Mouse (Mus musculus) layer of hippocampus, adult 8-10 months (tissue): ENCODE results near the gene Sstr2. TPM values are rescaled to one million over a fixed set of nuclear protein-coding genes. Genes with fewer than 3 reads are reported as not detected.

Experiments
- DNase-seq, 2 experiments: peaks; one replicate each; pipeline ENCODE4 v3.0.0; 2022; ENCODE audit warnings: low spot score in 2 of 2
- total RNA-seq, 4 experiments: library from RNA; stranded (reverse); gene quantifications; 2 replicates each; pipeline ENCODE4 v1.2.4; 2022

The Sstr2 gene
- 10 to 100 TPM; 17.5 to 20.8 (median 19.0) TPM for total RNA-seq

DNA sequence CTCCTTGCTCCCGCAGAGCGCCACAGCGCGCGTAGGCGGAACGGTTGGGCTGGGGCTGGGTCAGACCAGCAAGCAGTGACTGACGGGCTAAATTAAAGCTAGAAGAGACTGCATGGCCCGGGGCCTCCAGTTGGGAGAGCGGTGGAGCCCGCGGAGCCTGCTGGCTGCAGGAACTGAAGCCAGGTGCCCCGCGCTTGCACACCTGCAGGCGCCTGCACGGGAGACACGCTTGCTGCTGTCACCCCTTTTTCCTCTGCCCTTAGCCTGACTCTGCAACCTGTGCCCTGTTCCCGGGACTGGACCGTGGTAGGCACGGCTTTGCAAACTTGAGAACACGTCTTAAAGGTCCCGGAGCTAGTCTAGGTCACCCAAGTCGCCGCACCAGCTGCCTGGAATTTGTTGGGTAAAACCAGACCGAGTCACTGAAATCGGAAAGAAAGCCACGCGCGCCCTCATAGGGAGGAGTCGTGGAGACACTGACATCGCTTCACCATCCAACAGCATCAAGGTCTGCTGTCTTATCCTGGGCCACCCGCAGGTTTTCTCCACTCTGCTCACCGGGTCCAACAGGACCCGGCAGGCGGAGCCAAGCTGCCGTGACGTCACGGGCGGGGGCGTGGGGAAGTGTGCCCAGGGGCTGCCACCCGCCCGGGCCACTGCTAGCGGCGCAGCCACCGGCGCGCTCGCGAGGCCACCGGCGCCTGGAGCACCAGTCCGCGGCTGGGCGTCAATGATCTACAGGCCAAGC is at the start of gene Sstr2:
TSS of gene Sstr2 (plus strand) at position 671 of the 748 bp plus-strand sequence.
- DNase-seq, result peak; percentile 44 to 63

DNA sequence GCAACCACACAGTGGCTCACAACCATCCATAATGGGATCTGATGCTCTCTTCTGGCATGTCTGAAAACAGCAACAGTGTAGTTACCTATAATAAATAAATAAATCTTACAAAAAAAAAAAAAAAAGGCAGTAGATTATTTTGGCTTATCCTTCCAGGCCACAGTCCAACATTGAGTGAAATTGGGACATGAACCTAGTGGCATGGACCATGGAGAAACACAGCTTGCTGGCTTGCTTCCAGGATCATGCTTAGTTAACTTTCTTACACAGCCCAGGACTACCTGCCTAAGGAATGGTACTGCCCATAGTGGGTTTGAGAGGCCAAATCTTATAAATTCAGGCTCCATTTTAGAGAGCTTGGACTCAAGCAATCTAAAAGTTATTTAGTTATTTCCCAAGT is 47.5 kb upstream of the Sstr2 start:
- DNase-seq, result no peak

DNA sequence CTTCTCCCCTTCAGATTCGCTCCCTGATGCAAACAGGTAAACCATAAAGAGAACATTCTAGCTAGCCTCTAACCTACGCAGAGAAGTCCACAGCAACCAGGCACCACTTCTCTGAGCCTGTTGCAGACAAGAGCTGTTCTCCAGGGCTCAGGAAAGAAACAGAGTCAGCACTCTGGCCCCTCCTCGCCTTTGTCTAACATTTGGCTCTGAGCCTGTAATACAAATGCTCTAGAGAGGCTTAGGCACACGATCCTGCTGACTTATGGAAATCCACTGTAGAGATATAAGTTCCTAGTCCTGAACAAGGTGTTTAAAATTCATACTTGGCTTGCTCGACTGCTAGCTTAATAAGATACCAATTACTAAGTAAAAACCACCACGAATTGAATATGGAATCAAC is 46.5 kb upstream of the Sstr2 start:
- no peak for DNase-seq

DNA sequence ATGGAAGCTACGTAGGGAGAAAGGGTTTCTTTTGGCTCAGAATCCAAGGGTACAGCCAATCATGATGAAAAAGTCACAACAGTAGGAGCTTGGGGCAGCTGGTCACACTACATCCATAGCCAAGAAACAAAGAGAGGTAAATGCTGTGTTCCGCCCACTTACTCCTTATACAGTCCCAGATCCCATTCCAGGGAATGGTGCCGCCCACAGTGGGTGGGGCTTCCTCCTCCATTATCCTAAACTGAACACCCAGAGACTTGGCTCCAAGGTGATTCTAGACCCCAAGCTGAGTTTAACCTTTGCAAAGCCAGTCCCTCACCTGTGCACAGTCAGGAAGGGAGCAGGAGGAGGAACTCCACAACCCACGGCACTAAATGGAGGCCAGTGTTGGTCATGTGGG is 41.9 kb upstream of the Sstr2 start:
- no peak for DNase-seq

DNA sequence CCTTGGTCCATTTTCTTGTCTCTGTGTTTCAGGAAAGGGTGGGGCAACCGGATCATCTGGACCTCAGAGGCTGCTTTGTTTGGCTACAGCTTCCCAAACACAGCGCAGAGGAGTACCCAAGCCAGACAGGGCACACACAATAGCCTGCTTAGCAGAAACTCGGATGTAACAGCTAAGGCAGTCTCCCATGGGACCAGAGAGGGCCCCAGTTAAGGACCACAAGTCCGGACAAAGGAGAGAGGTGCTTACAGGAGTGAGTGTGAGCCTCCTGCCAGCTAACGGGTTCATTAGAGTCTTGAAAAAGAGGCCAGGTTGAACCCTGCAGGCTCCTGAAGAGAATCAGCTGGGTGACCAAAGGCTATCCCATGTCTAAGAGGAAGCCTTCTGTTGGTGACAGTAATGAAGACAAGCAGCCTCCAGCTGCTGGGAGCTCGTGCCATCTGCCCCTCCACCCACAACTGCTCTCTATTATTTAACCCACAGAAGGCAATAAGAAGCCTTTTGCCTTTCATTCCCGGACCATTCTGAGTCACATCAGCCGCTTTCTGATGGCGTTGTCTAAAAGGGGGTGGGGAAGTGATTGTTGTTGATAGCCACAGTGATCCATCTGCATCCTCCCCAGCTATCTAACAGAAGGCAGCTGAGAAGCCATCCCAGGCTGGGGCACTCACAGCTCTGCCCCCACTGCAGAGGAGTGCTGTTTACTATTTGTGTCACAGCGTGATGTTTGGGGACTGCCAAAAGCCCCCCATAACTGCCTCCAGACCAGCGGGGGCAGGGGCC is 35.1 kb upstream of the Sstr2 start:
- peak; percentile 33 to 39 for DNase-seq

DNA sequence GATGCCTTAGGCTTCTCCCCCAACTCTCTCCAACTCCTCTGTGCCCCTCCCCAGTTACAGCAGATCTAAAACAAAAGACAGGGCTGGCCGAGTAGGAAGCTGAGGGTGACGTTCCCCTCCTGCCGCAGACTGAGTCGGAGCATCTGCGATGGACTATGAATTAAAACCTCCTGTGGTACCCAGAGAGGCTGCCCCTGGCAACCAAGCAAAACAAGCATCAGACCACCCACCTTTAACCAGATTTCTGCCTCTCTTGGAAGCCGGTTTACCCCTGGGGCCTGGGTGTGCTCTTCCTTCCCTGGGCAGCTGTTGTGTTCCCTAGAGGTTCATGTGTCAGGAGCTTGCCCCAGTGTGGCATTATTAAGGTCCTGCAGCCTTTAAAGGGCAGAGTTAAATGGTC is 32.7 kb upstream of the Sstr2 start:
- DNase-seq, result no peak

- no peak for DNase-seq
These were observed 30.2 kb upstream of the Sstr2 start for GRCm38 (mm10) chr11:113588936-113589335.

- no peak for DNase-seq
These were observed 24.0 kb upstream of the Sstr2 start for GRCm38 (mm10) chr11:113595144-113595543.

GRCm38 (mm10) chr11:113597632-113598031 is 21.5 kb upstream of the Sstr2 start:
- DNase-seq, result no peak

DNA sequence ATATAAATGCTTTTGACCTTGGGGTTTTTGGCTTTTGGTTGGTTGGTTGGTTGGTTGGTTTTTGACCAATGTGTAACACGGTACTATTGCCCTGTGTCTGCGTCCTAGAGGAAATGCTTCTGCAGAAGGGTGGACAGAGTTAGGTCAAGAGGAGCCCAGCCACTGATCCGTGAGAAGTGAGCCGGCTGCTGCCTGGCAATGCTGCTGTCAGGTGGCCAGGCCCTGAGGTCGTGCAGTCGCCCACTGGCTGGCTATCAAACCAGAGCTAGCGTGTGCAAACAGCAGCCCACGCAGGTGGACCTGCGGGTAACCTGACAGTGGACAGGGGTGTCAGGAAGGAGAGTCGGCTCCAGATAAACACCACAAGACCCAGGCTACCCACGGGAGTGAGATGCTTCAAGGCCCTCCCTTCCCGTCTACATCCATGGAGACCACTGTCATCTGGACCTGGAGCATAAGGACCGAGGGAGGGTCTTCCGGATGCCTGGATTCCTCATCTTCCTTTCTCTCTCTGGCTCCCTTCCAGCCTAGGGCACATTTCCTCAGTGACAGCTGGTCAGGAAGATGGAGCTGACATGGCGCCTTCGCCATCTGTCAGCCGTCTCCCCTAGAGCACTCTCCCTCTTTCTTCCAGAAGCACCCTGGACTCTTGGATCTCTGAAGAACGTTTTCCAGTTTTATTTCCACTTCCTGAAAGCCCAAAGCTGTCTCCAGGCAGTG is 18.5 kb upstream of the Sstr2 start:
- DNase-seq, result no peak

DNA sequence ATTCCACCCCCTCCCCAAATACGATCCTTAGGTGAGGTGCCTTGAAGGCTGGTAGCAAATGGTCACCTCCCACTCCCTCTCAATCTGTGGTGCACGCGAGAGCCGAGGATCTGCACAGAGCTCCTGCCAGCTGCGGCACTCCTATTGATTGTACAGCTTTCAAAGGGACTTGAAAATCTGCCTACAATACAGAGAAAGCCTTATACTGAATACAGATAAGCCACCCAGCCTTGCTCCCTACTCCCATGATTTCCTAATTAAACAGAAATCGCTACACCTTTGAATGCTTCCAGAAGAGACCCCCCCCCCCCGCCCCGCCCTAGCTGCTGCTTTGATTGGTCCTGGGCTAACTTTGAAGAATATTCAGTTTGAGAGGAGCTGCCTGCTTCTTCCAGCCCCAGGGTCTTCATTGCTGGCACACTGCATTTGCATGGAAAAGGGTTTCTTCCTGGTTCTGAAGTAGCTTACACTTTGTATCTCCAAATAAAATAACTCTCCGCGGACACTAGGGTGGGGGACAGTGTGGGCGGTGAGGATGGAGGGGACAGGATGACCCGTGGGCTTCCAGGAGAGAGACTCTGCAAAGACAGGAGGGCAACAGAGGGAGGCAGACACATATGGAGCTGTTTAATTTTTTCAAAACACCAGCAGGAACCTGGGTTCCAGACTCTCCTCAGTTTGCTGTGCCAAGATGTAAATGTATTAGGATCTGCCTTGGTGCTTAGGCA is 17.4 kb upstream of the Sstr2 start:
- no peak for DNase-seq

- no peak for DNase-seq
These were observed 11.6 kb upstream of the Sstr2 start for GRCm38 (mm10) chr11:113607556-113607955.

DNA sequence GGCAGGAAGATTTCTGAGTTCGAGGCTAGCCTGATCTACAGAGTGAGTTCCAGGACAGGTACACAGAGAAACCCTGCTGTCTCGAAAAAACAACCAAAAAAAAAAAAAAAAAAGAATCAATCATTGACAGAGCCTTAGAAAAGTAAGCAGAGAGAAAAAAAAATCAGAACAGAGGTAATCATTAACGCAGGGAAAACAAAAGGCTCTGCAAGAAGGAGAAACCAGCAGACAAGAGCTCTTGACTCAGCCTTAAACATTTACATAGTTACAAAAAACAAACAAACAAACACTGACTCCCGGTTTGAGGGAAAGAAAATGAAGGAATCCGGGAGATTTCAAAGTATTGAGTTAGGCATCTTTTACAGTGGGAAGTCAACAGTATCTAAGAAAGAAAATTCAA is 9.6 kb upstream of the Sstr2 start:
- DNase-seq, result no peak

DNA sequence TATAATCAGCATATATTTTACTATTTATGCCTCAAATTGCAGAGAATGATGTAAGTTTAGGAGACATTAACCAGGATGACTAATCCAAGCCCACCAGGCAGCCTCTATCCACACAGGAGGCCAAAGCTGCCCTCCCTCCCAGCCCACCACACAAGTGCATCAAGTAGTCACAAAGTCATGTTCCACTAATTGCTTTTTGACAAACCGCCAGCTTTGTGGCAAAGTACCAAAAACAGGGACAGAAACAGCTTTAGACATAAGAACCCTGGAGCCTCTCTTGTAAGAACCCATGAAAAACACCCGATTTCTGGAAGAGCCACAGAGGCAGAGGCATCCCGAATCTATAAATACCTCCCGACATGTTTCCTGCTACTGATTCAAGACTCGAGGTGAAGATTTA is 8.9 kb upstream of the Sstr2 start:
- DNase-seq, result no peak

GRCm38 (mm10) chr11:113611112-113611646 is 8.0 kb upstream of the Sstr2 start:
- no peak for DNase-seq

DNA sequence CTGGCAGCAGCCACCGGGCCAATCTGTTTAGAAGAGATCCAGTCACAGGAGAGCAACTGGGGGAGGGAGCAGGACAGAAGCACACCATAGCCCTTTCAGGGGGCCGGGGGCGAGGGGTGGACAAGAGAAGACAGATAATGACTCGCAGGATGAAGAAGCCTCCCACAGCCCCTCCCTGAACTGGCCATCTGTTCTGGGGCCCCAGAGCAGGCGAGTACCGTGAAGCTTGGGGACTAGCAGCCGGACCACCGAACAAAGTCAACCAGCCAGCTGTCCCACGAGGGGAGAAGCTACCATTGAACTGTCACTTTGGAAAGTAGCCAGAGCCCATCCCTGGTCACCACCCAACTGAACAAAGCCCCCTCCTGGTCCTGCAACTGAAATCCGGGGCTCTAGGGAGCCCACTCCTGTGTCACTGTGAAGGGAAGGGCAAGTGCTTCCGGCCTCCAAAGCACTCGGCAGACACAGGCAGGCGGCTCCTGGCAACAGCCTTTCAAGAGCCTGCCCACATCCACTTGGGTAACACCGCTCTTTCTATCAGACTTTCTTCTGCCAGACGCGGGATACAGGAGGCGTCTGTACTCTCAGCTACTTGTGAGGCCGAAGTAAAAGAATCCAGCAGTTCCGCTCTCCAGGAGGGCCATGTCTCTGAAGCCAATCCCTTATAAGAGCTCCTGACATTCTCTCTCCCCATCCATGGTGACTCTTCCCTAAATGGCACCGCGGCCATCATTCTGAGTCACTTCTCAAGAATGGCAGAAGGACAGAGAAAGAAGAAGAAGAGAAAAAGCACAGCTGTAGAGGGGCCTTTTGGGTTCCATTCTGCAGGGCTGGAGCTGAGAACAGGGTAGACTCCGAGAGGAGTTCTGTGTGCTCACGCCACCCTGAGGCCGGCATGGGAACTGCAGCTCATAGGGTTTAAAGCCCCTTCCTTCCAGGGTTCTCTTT is 7.2 kb upstream of the Sstr2 start:
- peak in 1 of 2 experiments; percentile 47 for DNase-seq

DNA sequence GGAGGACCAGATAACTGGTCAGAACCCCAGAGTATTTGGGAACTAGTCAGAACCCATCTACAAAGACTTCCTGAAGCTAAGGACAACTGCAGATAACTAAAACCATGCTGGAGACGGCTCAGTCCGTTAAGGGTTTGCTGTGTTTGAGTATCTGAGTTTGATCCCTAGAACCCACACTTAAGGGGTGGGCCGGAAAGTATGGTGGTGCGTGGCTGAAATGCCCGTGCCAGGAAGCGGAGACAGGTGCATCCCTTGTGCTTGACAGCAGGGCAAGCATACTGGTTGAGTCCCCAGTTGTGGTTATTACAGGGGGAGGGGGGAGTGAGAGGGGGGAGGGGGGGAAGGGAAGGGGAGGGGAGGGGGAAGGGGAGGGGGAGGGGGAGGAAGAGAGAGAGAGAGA is 4.7 kb upstream of the Sstr2 start:
- no peak for DNase-seq

DNA sequence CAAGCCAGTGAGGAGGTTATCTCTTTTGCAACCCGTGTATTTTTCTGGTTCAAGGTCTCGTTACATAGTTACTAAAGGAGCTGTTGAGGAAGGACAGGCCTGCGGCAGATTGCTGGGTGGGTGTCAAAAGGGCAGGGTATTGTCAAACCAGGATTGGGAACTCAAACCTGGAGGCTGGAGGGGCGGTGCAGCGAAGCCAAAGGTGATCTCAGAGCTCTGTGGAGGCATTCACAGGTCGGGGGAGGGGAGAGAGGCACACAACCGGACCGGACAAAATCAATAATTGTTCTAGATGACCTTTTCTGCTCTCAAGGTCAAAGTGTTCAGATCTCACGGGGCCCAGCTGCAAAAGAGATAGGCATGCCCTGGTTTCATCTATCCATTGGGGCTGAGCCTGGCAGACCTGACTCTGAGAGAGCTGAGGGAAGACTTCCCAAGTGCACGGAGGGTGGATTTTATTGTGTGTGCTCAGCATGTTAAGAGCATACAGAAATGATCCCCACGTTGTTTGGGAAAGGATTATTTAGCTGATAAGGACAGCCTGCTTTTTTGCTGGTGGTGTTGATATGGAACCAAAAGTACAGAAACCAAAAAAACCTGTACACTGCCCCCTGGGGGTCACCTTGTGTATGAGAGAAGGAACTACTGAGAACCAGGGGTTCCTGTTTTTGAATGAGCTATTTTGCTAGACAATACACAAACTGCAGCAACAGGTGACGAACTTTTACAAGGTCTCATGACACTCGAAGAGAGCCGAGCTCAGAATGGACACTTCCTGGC is 1.8 kb upstream of the Sstr2 start:
- DNase-seq, result peak; percentile 45 to 72

DNA sequence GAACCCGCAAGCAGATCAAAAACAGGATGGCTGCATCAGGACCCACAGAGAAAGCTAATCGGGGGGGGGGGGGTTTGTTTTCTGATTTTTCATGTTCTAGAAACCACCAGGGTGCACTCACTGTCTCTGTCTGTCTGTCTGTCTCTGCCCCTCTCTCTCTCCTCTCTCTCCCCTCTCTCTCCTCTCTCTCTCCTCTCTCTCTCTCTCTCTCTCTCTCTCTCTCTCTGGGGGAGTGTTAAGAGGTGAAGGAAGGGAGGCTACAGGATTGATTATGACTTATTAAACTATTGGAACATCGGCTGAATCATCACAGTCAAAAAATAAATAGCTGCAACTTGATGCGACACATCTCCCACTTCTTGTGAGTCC is 855 bp upstream of the Sstr2 start:
- DNase-seq, result no peak
